Mouse (Mus musculus) E14TG2a.4 (cell line): ENCODE measurements around the gene Atp6v0e2.

ENCODE experiments used
- CTCF ChIP-seq: conservative IDR thresholded peaks from 2 replicates; pipeline ENCODE4 v1.5.1; 2014; ENCODE audit warnings: low read length
- POU5F1 ChIP-seq: IDR thresholded peaks from 2 replicates; pipeline ENCODE4 v1.6.1; 2014; ENCODE audit warnings: low read length, borderline replicate concordance

DNA sequence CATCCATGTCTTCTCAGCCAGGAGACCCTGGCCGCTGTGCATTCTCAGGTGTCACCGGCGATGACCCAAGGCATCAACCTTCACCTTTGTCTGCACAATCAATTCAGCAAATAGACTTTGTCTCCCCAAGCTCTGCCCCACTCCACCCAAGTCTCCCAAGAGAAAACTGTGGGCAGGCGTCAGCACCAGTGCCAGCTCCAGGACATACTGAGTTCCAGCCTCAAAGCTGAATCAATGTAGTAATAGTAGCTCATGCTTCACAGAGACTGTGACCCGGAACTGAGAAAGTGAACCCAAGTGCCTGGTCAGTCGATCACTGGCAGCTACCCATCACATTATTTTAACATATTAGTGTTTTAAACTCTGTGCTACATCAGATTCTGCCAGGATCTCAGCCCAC, 10.9 kb downstream of the Atp6v0e2 start:
- TF ChIP-seq CTCF (no peak), POU5F1 (no peak)
